Mouse (Mus musculus) thymus, adult 2 months (tissue): ENCODE measurements around the gene Faap100.

ENCODE experiments used
- CTCF ChIP-seq: fragments of 200-500 bp; IDR thresholded peaks from 2 replicates; pipeline ENCODE4 v1.5.1; 2012; ENCODE audit warnings: mild to moderate bottlenecking, control low read depth, low read length, moderate library complexity, borderline replicate concordance; ENCODE audit not compliant: control insufficient read depth, poor library complexity, insufficient read depth; ENCODE audit errors: extremely low read depth
- POLR2A ChIP-seq: fragments of 200-500 bp; IDR thresholded peaks from 2 replicates; pipeline ENCODE4 v1.6.1; 2012; ENCODE audit warnings: mild to moderate bottlenecking, low read length, control low read depth, moderate library complexity; ENCODE audit not compliant: control insufficient read depth, poor library complexity, insufficient read depth; ENCODE audit errors: extremely low read depth

- TF ChIP-seq CTCF = no peak
- no peak for TF ChIP-seq POLR2A
These were observed 8.6 kb upstream of the Faap100 start for GRCm38 (mm10) chr11:120387157-120387556.
